Mouse (Mus musculus): Measurements from ENCODE around the gene Nfkbie. TPM values are rescaled to one million over a fixed set of nuclear protein-coding genes. Genes with fewer than 3 reads are reported as not detected.

Gene Nfkbie
- total and polyA plus RNA-seq, 3 experiments = 78.7 to 136 (median 90.0) TPM

GRCm38 (mm10) chr17:45586449-45586837 lies 30.9 kb downstream of the Nfkbie start:
- no peak for DNase-seq (ENCODE audit: extremely low read depth)
- dilution Hi-C loops (cut with MboI; ENCODE audit: extremely low pct_ligation_motif_present, extremely low pct_unique_long_range_greater_than_20kb, low sequenced_read_pairs) = no loop called here

DNA sequence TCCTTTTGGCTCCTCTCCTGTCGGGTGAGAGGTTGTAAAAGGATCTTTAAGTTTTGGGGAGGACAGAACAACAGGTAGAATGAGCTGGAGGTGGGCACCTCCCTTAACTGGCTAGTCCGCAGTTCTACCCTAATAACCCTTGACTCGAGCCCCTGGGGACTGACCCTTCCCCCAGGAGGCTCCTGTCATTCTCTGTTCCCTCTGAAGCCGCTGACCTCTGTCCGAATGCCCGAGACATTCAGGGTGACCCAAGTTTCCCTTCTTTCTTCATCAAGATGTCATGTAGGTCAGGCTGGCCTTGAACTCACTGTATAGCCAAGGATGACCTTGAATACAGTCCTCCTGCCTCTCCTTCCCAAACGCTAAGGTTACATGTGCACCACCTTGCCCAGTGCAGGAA lies 32.9 kb downstream of the Nfkbie start:
- Histone ChIP-seq H3K27ac (ENCODE audit: insufficient read depth, low read depth) (no peak overlapping the region), H3K27me3 (replicated peaks) (no peaks in the 10 kb centered on the region), H3K4me1 (ENCODE audit: control insufficient read depth in 1 of 2, insufficient read depth in 2 of 2) (peaks cover 11 to 45% of the 10 kb centered on the region in 2 experiments), H3K4me2 (ENCODE audit: insufficient read depth, low read depth, poor library complexity, severe bottlenecking) (no peak overlapping the region), H3K9ac (ENCODE audit: insufficient read depth, low read depth) (no peak overlapping the region), H3K9me3 (replicated peaks; ENCODE audit: low read length) (peaks cover 10% of the 10 kb centered on the region), H3K79me2 (replicated peaks; ENCODE audit: control insufficient read depth, extremely low read depth, insufficient read depth, poor library complexity, severe bottlenecking) (no peaks in the 10 kb centered on the region), H3K36me3 (replicated peaks in 1 of 2; ENCODE audit: control insufficient read depth in 1 of 2, insufficient read depth in 1 of 2, low read length in 1 of 2) (peaks cover 30 to 75% of the 10 kb centered on the region in 2 experiments), H3K4me3 (replicated peaks in 1 of 3; ENCODE audit: low read depth in 2 of 3, low read length in 2 of 3, poor library complexity in 1 of 3) (no peak overlapping the region)
- TF ChIP-seq ZMIZ1 (IDR thresholded peaks at IDR 0.05; ENCODE audit: low read depth, low read length) = no peak
- no peak for TF ChIP-seq MXI1 (IDR thresholded peaks at IDR 0.05; ENCODE audit: low read depth, low read length)
- no peak for TF ChIP-seq RCOR1 (conservative IDR thresholded peaks at IDR 0.05; ENCODE audit: low read depth, low read length)
- no peak for TF ChIP-seq ELF1 (IDR thresholded peaks at IDR 0.05; ENCODE audit: low read depth, low read length)
- no peak for TF ChIP-seq IRF4 (IDR thresholded peaks at IDR 0.05; ENCODE audit: low read depth, low read length)
- TF ChIP-seq CTCF (conservative IDR thresholded peaks at IDR 0.05 in 1 of 2, IDR thresholded peaks at IDR 0.05 in 1 of 2; ENCODE audit: low read depth in 2 of 2, low read length in 2 of 2) = no peak
- no peak for DNase-seq (ENCODE audit: extremely low read depth)
- dilution Hi-C loops (cut with MboI; ENCODE audit: extremely low pct_ligation_motif_present, extremely low pct_unique_long_range_greater_than_20kb, low sequenced_read_pairs) = no loop called here
- in situ Hi-C loops (cut with MboI; ENCODE audit: low pct_ligation_motif_present, low pct_unique_long_range_greater_than_20kb, low sequenced_read_pairs) = loop anchor here (5.0 kb wide), 2 partner anchors 39 to 129 kb away; no protein-coding TSS in a partner anchor

More at GRCm38 (mm10) chr17:45586449-45586837, 30.9 kb downstream of the Nfkbie start:
- no peak overlapping the region for H3K4me2 ChIP-seq (ENCODE audit: insufficient read depth, low read depth, poor library complexity, severe bottlenecking)
- H3K36me3 ChIP-seq (replicated peaks in 1 of 2; ENCODE audit: control insufficient read depth in 1 of 2, insufficient read depth in 1 of 2, low read length in 1 of 2) = peaks cover 30 to 69% of the 10 kb centered on the region in 2 experiments
- no peaks in the 10 kb centered on the region for H3K79me2 ChIP-seq (replicated peaks; ENCODE audit: control insufficient read depth, extremely low read depth, insufficient read depth, poor library complexity, severe bottlenecking)
- in situ Hi-C loops (cut with MboI; ENCODE audit: low pct_ligation_motif_present, low pct_unique_long_range_greater_than_20kb, low sequenced_read_pairs) = loop anchor here (5.0 kb wide), 2 partner anchors 41 to 131 kb away; no protein-coding TSS in a partner anchor
- H3K27me3 ChIP-seq (replicated peaks) = no peaks in the 10 kb centered on the region
- no peak overlapping the region for H3K9ac ChIP-seq (ENCODE audit: insufficient read depth, low read depth)
- no peak for TF ChIP-seq JUN (IDR thresholded peaks at IDR 0.05; ENCODE audit: insufficient read depth, low read depth, low read length)
- no peak for TF ChIP-seq CHD1 (IDR thresholded peaks at IDR 0.05; ENCODE audit: low read depth, low read length)
- peak; percentile 39 to 45 for TF ChIP-seq CTCF (conservative IDR thresholded peaks at IDR 0.05 in 1 of 2, IDR thresholded peaks at IDR 0.05 in 1 of 2; ENCODE audit: low read depth in 2 of 2, low read length in 2 of 2)
- TF ChIP-seq EP300 (IDR thresholded peaks at IDR 0.05; ENCODE audit: low read length) = no peak
- TF ChIP-seq RAD21 (IDR thresholded peaks at IDR 0.05; ENCODE audit: low read depth, low read length) = no peak
- no peak for TF ChIP-seq NRF1 (IDR thresholded peaks at IDR 0.05; ENCODE audit: low read depth, low read length)
- H3K4me3 ChIP-seq (replicated peaks in 1 of 3; ENCODE audit: low read depth in 2 of 3, low read length in 2 of 3, poor library complexity in 1 of 3) = no peak overlapping the region
- peaks cover 8 to 44% of the 10 kb centered on the region in 2 experiments for H3K4me1 ChIP-seq (ENCODE audit: control insufficient read depth in 1 of 2, insufficient read depth in 2 of 2)
- H3K9me3 ChIP-seq (replicated peaks; ENCODE audit: low read length) = peaks cover 10% of the 10 kb centered on the region
- no peak overlapping the region for H3K27ac ChIP-seq (ENCODE audit: insufficient read depth, low read depth)

- Histone ChIP-seq H3K27me3 (replicated peaks) (no peaks in the 10 kb centered on the region), H3K4me2 (ENCODE audit: insufficient read depth, low read depth, poor library complexity, severe bottlenecking) (no peak overlapping the region), H3K4me1 (ENCODE audit: control insufficient read depth in 1 of 2, insufficient read depth in 2 of 2) (peaks cover 17 to 45% of the 10 kb centered on the region in 2 experiments), H3K4me3 (replicated peaks in 1 of 3; ENCODE audit: low read depth in 2 of 3, low read length in 2 of 3, poor library complexity in 1 of 3) (no peak overlapping the region), H3K9me3 (replicated peaks; ENCODE audit: low read length) (peaks cover 10% of the 10 kb centered on the region), H3K36me3 (replicated peaks in 1 of 2; ENCODE audit: control insufficient read depth in 1 of 2, insufficient read depth in 1 of 2, low read length in 1 of 2) (peaks cover 30 to 74% of the 10 kb centered on the region in 2 experiments), H3K27ac (ENCODE audit: insufficient read depth, low read depth) (no peak overlapping the region), H3K79me2 (replicated peaks; ENCODE audit: control insufficient read depth, extremely low read depth, insufficient read depth, poor library complexity, severe bottlenecking) (0 out of 2 replicates have a peak, but pooled peaks cover 1% of the 10 kb centered on the region), H3K9ac (ENCODE audit: insufficient read depth, low read depth) (no peak overlapping the region)
- no peak for TF ChIP-seq ZMIZ1 (IDR thresholded peaks at IDR 0.05; ENCODE audit: low read depth, low read length)
- no peak for TF ChIP-seq MXI1 (IDR thresholded peaks at IDR 0.05; ENCODE audit: low read depth, low read length)
- TF ChIP-seq POLR2AphosphoS2 (IDR thresholded peaks at IDR 0.05; ENCODE audit: low read depth, low read length) = no peak
- no peak for TF ChIP-seq E2F4 (IDR thresholded peaks at IDR 0.05; ENCODE audit: insufficient replicate concordance, low read depth, low read length)
- no peak for TF ChIP-seq TCF12 (IDR thresholded peaks at IDR 0.05; ENCODE audit: low read depth, low read length)
- TF ChIP-seq JUN (IDR thresholded peaks at IDR 0.05; ENCODE audit: insufficient read depth, low read depth, low read length) = no peak
- TF ChIP-seq MAX (IDR thresholded peaks at IDR 0.05; ENCODE audit: low read length) = no peak
- no peak for TF ChIP-seq ZNF384 (IDR thresholded peaks at IDR 0.05; ENCODE audit: low read depth, low read length)
- TF ChIP-seq JUND (conservative IDR thresholded peaks at IDR 0.05; ENCODE audit: low read depth, low read length) = no peak
- no peak for TF ChIP-seq MAZ (IDR thresholded peaks at IDR 0.05; ENCODE audit: low read depth, low read length)
- TF ChIP-seq ELF1 (IDR thresholded peaks at IDR 0.05; ENCODE audit: low read depth, low read length) = no peak
- TF ChIP-seq USF1 (IDR thresholded peaks at IDR 0.05; ENCODE audit: low read depth, low read length) = no peak
- TF ChIP-seq SMC3 (IDR thresholded peaks at IDR 0.05; ENCODE audit: low read depth, low read length) = no peak
- no peak for TF ChIP-seq CHD2 (IDR thresholded peaks at IDR 0.05; ENCODE audit: low read length)
- TF ChIP-seq ETS1 (conservative IDR thresholded peaks at IDR 0.05; ENCODE audit: low read depth, low read length) = no peak
- no peak for TF ChIP-seq NELFE (IDR thresholded peaks at IDR 0.05; ENCODE audit: low read depth, low read length)
- no peak for TF ChIP-seq RAD21 (IDR thresholded peaks at IDR 0.05; ENCODE audit: low read depth, low read length)
- no peak for DNase-seq (ENCODE audit: extremely low read depth)
- in situ Hi-C loops (cut with MboI; ENCODE audit: low pct_ligation_motif_present, low pct_unique_long_range_greater_than_20kb, low sequenced_read_pairs) = loop anchor here (5.0 kb wide), 2 partner anchors 38 to 128 kb away; no protein-coding TSS in a partner anchor
- dilution Hi-C loops (cut with MboI; ENCODE audit: extremely low pct_ligation_motif_present, extremely low pct_unique_long_range_greater_than_20kb, low sequenced_read_pairs) = no loop called here
Measured at GRCm38 (mm10) chr17:45589236-45589635, 33.7 kb downstream of the Nfkbie start.

Data from CH12.LX (cell line).